Mouse (Mus musculus) frontal cortex, postnatal 36 days (tissue): ENCODE data around the gene Enho.

ENCODE experiments used
- DNase-seq, 2 experiments: peaks; one replicate each; pipeline ENCODE4 v3.0.0; 2022; ENCODE audit warnings: low spot score in 2 of 2

Gene Enho

GRCm38 (mm10) chr4:41633001-41633400 lies 7.1 kb downstream of the Enho start:
- no peak for DNase-seq

GRCm38 (mm10) chr4:41631390-41631789 lies 8.7 kb downstream of the Enho start:
- peak in 1 of 2 experiments; percentile 58 for DNase-seq

DNA sequence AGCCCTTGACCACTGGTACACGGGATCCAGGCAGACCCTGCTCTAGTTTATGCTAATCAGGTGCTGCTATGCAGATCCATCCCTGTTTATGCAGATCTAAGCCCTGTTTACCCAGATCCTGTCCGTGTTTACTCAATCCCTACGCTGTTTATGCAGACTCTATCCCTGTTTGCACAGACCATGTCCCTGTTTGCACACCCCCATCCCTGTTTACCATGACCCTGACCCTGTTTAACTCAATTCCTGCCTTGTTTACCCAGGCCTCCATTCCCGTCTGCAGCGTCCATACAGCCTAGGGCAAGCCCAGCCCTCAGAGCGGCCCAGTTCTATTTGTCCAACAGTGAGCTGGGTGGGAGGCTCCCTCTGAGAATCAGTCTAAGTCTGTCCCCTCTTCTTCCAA lies 9.9 kb downstream of the Enho start:
- no peak for DNase-seq

- no peak for DNase-seq
These were observed 11.8 kb downstream of the Enho start for GRCm38 (mm10) chr4:41628202-41628927.

DNA sequence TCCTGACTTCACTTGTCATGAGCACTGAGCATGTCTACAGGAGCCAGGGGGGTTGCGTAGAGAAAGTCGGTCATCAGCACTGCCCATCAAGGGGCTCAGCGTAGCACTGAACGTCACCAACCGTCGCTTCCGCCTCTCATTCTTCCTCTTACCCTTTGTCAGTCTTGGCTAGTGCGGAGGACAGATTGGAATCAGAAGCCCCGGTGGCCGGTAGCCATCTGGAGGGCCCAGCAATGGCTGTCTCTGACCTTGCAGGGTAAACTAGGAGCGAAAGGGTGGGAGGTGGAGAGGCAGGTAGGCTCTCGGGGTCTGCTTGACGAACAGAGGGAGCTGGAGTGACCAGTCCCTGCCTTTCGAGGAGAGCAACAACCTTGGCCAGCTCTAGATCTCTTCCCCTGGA lies 18.1 kb downstream of the Enho start:
- no peak for DNase-seq

DNA sequence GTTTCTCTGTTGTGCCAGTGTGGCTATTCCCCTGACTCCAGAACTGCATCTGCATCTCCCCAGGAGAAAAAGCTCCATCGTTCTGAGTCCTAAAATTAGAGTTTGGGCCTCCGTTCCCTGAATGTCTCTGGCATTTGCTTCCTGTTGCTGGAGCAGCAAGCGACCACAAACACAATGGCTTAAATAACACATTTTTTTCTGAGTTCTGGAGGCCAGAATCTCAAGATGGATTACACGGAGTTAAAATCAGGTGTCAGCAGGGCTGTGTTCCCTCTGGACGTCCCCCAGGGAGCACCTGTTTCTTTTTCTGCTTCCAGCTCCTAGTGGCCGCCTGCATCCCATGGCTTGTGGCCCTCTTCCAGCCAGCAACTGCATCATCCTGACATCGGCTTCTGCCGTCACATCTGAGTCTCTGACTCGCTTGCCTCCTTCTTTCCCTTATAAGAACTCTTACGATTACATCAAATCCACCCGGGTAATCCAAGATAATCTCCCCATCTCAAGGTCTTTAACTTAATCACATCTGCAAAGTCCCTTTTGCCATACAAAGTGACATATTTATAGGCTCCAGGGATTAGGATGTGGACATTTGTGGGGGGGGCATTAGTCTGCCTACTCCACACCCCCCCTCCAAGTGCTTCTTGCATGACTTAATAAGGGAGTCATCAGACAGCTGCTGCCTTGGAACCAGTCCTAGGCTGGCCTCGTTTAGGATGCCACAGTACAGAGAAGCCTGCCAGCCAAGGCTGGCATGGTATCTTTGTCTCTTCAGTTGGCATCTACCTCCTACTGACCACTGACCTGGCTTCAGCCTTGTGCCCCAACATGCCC lies 21.0 kb downstream of the Enho start:
- DNase-seq = peak in 1 of 2 experiments; percentile 45

GRCm38 (mm10) chr4:41615661-41616599 lies 24.2 kb downstream of the Enho start:
- peak; percentile 60 to 76 for DNase-seq

GRCm38 (mm10) chr4:41614156-41614555 lies 26.0 kb downstream of the Enho start:
- DNase-seq = peak; percentile 87 to 89

GRCm38 (mm10) chr4:41612166-41612565 lies 28.0 kb downstream of the Enho start:
- no peak for DNase-seq

GRCm38 (mm10) chr4:41610594-41610980 lies 29.5 kb downstream of the Enho start:
- no peak for DNase-seq

DNA sequence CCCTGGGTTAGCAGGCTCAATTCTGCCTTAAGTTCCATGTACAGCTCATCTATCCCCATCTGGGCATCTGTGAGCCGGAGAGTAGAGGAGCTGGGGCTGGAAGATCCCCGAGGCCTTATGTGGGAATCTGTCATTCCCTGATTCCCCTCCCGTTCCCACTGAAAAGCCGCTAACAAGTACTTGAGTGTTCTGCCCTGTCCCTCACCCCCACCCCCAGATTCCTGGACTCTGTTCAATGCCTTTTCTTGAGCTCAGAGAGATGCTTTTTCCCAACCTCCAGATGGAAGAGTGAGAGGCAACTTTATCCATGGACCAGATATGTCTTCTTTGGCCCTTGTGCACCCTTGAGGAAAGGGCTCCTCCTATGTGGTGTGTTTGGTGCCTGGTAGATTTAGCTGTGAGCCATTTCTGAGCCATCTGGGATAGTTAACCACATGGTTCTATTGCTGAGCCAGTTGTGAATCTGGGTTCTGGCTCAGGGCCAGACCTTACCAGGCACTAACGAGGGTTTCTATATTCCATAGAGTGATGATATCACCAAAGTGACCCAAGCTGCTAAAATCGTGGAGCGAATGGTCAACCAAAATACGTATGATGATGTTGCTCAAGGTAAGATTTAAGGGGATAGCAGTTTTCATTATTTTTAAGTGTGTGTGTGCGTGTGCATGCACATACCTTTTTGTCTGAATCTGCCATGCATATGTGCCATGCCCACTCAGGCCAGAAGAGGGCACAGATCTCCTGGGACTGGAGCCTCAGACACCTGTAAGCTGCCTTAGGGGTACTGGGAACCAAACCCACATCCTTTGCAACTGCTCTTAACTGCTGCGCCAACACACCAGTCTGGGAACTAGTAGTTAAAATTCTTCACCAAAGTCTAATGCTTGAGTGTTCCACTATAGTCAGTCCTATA lies 30.2 kb downstream of the Enho start:
- DNase-seq = no peak

DNA sequence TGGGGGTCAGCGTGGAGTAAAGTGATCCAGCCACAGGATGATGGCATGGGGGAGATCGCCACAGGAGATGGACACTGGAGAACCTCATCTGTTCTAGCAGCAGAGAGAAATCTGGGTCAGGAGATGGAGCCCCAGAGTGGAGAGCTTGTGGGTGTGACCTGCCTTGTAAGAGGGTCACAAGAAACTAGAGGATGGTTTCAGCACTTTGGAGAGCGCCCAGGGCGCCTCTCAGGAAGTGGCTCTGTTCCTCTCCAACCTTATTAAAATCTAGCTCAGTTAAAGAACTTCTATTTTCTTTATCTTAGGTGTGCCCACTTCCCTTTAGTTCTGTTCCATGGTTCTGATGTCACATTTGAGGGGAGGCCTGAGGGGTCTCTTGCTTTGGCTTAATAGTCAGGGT lies 33.3 kb downstream of the Enho start:
- DNase-seq = no peak

GRCm38 (mm10) chr4:41604476-41605396 lies 35.4 kb downstream of the Enho start:
- peak in 1 of 2 experiments; percentile 21 for DNase-seq

DNA sequence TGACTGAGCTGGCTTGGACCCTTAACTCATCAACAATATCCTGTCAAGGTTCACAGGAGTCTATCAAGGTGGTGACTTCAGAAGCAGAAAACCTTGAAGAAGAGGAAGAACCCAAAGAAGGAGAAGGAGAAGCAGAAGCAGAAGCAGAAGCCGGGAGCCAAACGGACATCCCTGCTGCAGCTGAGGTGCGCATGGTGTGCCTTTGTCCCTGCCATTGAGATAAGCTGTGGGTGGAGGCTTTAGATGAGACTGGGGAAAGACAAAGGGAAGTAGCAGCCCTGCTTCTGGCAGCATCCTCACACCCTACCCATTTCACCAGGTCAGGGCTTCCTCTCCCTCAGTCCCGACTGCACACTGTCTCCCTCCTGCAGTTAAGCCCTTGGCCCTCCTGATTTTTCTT lies 37.3 kb downstream of the Enho start:
- DNase-seq = no peak
